Mouse (Mus musculus): ENCODE data around the gene Myo18b. TPM values are rescaled to one million over a fixed set of nuclear protein-coding genes. Genes with fewer than 3 reads are reported as not detected.

Myo18b gene
- polyA plus RNA-seq, 1 experiment: 0.37 TPM

- Histone ChIP-seq H3K27me3 (ENCODE audit: control insufficient read depth, insufficient read depth, low read length) (no peaks in the 10 kb centered on the region), H3K4me1 (ENCODE audit: control insufficient read depth, insufficient read depth, insufficient read length, low read length) (no peaks in the 10 kb centered on the region), H3K36me3 (ENCODE audit: control insufficient read depth, insufficient read depth, low read length) (no peaks in the 10 kb centered on the region), H3K27ac (ENCODE audit: insufficient read depth, low read depth, low read length) (no peak overlapping the region), H3K4me3 (ENCODE audit: low read depth, low read length) (no peak overlapping the region)
- WGBS: 88% methylated on average over 4 of the region's 4 CpGs
- no peak for TF ChIP-seq POLR2A (IDR thresholded peaks at IDR 0.05; ENCODE audit: low read depth, low read length)
- TF ChIP-seq CTCF (IDR thresholded peaks at IDR 0.05; ENCODE audit: extremely low read depth, insufficient read length, insufficient replicate concordance, low read depth, low read length): no peak
Observed at GRCm38 (mm10) chr5:112807629-112808028, 88.5 kb downstream of the Myo18b start.

DNA sequence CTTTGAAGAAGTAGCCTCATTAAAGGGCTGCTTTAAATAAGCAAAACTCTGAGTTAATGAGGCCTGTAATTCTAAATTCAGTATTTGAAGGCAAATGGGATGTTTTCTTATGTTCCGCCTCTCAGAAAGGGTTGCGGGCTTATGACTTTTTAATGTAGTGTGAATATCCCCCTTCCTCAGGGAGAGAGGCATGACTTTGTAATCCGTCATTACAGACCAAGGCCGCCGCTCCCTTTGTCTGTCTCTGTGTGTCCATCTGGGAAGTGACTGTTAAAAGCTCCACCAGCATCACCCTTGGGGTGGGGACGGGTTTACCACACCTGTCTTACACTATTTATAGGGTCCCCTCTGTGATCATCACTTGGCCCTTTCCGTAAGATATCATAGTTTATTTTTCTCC lies 100.1 kb downstream of the Myo18b start:
- TF ChIP-seq CTCF (IDR thresholded peaks at IDR 0.05; ENCODE audit: extremely low read depth, insufficient read length, insufficient replicate concordance, low read depth, low read length) (no peak), POLR2A (IDR thresholded peaks at IDR 0.05; ENCODE audit: low read depth, low read length) (no peak)
- Histone ChIP-seq H3K27ac (ENCODE audit: insufficient read depth, low read depth, low read length) (no peak overlapping the region), H3K4me3 (ENCODE audit: low read depth, low read length) (no peak overlapping the region), H3K27me3 (ENCODE audit: control insufficient read depth, insufficient read depth, low read length) (no peaks in the 10 kb centered on the region), H3K36me3 (ENCODE audit: control insufficient read depth, insufficient read depth, low read length) (no peaks in the 10 kb centered on the region), H3K4me1 (ENCODE audit: control insufficient read depth, insufficient read depth, insufficient read length, low read length) (no peaks in the 10 kb centered on the region)
- WGBS: 76% methylated on average over 7 of the region's 7 CpGs

DNA sequence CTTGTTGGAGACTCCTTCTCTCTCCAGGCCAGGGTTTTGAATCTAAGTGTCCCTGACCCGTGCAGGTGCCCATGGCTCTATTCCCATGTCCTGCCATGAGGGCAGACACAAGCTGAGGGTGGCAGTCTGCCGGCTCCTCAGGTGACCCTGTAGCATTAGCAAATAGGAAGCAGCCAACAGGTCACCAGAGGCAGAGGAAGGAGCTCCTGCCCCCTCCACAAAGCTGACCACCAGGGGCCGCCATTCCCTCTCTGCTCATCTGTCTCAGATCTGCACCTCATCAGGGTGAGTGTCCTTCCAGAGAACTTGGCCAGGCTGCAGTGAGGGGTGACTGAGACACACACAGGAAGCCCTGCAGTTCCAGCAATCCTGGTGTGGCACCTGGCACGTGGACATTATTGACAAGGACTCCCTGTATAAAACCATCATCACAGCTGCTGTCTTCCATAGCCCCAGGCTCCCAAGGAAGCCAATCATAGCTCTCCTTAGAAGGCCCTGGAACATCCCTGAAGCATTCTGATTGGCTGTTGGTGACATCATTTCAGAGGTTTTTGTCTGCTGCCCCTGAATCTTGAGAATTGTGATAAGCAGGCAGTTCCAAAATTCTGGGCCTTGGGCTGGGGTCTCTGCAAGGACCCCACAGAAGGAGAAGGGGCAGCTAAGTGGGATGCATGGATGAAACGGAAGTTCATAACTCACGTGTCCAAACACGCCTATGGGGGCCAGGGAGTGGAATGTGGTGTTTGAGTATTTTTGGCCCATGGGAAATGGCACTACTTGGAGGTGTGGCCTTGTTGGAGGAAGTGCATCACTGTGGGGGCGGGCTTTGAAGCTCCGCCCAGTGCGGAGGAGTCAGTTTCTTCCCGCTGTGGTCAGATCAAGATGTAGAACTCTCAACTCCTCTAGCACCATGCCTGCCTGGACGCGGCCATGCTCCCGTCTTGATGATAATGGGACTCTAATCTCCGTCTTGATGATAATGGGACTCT lies 104.1 kb downstream of the Myo18b start:
- Histone ChIP-seq H3K4me1 (ENCODE audit: control insufficient read depth, insufficient read depth, insufficient read length, low read length) (no peaks in the 10 kb centered on the region), H3K36me3 (ENCODE audit: control insufficient read depth, insufficient read depth, low read length) (no peaks in the 10 kb centered on the region), H3K4me3 (ENCODE audit: low read depth, low read length) (no peak overlapping the region), H3K27me3 (ENCODE audit: control insufficient read depth, insufficient read depth, low read length) (no peaks in the 10 kb centered on the region), H3K27ac (ENCODE audit: insufficient read depth, low read depth, low read length) (no peak overlapping the region)
- TF ChIP-seq POLR2A (IDR thresholded peaks at IDR 0.05; ENCODE audit: low read depth, low read length) (no peak), CTCF (IDR thresholded peaks at IDR 0.05; ENCODE audit: extremely low read depth, insufficient read length, insufficient replicate concordance, low read depth, low read length) (no peak)
- 66% methylated on average over 15 of the region's 15 CpGs for WGBS

- H3K4me3 ChIP-seq (ENCODE audit: low read depth, low read length): no peak overlapping the region
Observed at GRCm38 (mm10) chr5:112790376-112791111, 105.6 kb downstream of the Myo18b start.

GRCm38 (mm10) chr5:112788441-112788840 lies 107.7 kb downstream of the Myo18b start:
- no peak for TF ChIP-seq POLR2A (IDR thresholded peaks at IDR 0.05; ENCODE audit: low read depth, low read length)
- no peak for TF ChIP-seq CTCF (IDR thresholded peaks at IDR 0.05; ENCODE audit: extremely low read depth, insufficient read length, insufficient replicate concordance, low read depth, low read length)
- no peaks in the 10 kb centered on the region for H3K4me1 ChIP-seq (ENCODE audit: control insufficient read depth, insufficient read depth, insufficient read length, low read length)
- H3K4me3 ChIP-seq (ENCODE audit: low read depth, low read length): no peak overlapping the region
- H3K27me3 ChIP-seq (ENCODE audit: control insufficient read depth, insufficient read depth, low read length): no peaks in the 10 kb centered on the region
- 94% methylated on average over 2 of the region's 2 CpGs for WGBS
- no peak overlapping the region for H3K27ac ChIP-seq (ENCODE audit: insufficient read depth, low read depth, low read length)
- H3K36me3 ChIP-seq (ENCODE audit: control insufficient read depth, insufficient read depth, low read length): no peaks in the 10 kb centered on the region

More at GRCm38 (mm10) chr5:112790376-112791111, 105.6 kb downstream of the Myo18b start:
- Histone ChIP-seq H3K27me3 (ENCODE audit: control insufficient read depth, insufficient read depth, low read length) (no peaks in the 10 kb centered on the region), H3K36me3 (ENCODE audit: control insufficient read depth, insufficient read depth, low read length) (no peaks in the 10 kb centered on the region), H3K4me1 (ENCODE audit: control insufficient read depth, insufficient read depth, insufficient read length, low read length) (no peaks in the 10 kb centered on the region), H3K27ac (ENCODE audit: insufficient read depth, low read depth, low read length) (no peak overlapping the region)
- no peak for TF ChIP-seq CTCF (IDR thresholded peaks at IDR 0.05; ENCODE audit: extremely low read depth, insufficient read length, insufficient replicate concordance, low read depth, low read length)
- WGBS: 55% methylated on average over 4 of the region's 4 CpGs

- WGBS: 84% methylated on average over 6 of the region's 6 CpGs
- H3K27ac ChIP-seq (ENCODE audit: insufficient read depth, low read depth, low read length): no peak overlapping the region
- H3K4me3 ChIP-seq (ENCODE audit: low read depth, low read length): no peak overlapping the region
- H3K36me3 ChIP-seq (ENCODE audit: control insufficient read depth, insufficient read depth, low read length): no peaks in the 10 kb centered on the region
- TF ChIP-seq POLR2A (IDR thresholded peaks at IDR 0.05; ENCODE audit: low read depth, low read length) (no peak), CTCF (IDR thresholded peaks at IDR 0.05; ENCODE audit: extremely low read depth, insufficient read length, insufficient replicate concordance, low read depth, low read length) (no peak)
- H3K27me3 ChIP-seq (ENCODE audit: control insufficient read depth, insufficient read depth, low read length): no peaks in the 10 kb centered on the region
- no peaks in the 10 kb centered on the region for H3K4me1 ChIP-seq (ENCODE audit: control insufficient read depth, insufficient read depth, insufficient read length, low read length)
Observed at GRCm38 (mm10) chr5:112786788-112787187, 109.4 kb downstream of the Myo18b start.

GRCm38 (mm10) chr5:112786031-112786430 lies 110.1 kb downstream of the Myo18b start:
- Histone ChIP-seq H3K27ac (ENCODE audit: insufficient read depth, low read depth, low read length) (no peak overlapping the region), H3K36me3 (ENCODE audit: control insufficient read depth, insufficient read depth, low read length) (no peaks in the 10 kb centered on the region), H3K27me3 (ENCODE audit: control insufficient read depth, insufficient read depth, low read length) (no peaks in the 10 kb centered on the region), H3K4me1 (ENCODE audit: control insufficient read depth, insufficient read depth, insufficient read length, low read length) (no peaks in the 10 kb centered on the region), H3K4me3 (ENCODE audit: low read depth, low read length) (no peak overlapping the region)
- TF ChIP-seq CTCF (IDR thresholded peaks at IDR 0.05; ENCODE audit: extremely low read depth, insufficient read length, insufficient replicate concordance, low read depth, low read length) (no peak), POLR2A (IDR thresholded peaks at IDR 0.05; ENCODE audit: low read depth, low read length) (no peak)
- WGBS: 71% methylated on average over 8 of the region's 8 CpGs
